Mouse (Mus musculus): ENCODE results near the gene Pex3. TPM values are rescaled to one million over a fixed set of nuclear protein-coding genes. Genes with fewer than 3 reads are reported as not detected.
"Not testable (repeated sequence)": the region's sequence is repeated elsewhere in the genome, so short reads cannot be mapped to it uniquely, and the experiment has no call there.

Gene Pex3
- polyA plus RNA-seq, 1 experiment from 2014 or later: 33.8 TPM

DNA sequence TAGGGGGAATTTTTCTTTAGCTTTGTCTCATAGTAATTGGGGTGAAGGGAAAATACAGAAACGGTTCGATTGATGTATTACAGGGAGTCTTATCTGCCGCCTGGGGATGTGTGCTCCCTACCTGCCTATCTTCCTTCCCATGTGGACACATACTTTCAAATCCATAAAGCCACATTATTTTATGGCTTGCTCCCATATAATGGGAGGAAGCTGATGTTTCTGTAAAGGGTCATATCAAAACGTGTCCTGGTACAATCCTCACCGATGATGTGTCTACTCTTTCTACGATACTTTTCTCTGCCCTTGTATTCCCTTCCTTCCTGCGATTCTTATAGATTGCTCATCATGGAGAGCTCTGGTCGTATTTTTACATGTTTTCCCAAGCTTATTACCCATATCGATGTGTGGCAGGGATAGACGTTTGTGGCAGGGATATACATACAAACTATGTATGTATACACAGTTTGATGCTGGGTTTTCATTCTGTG, 600 bp upstream of the Pex3 start:
- Histone ChIP-seq H3K4me2 (ENCODE audit: low read length) (peak overlapping the region; percentile 78), H3K27me3 (replicated peaks; ENCODE audit: control insufficient read depth, insufficient read depth, low read length) (no peaks in the 10 kb centered on the region), H3K9ac (replicated peaks; ENCODE audit: low read depth, low read length) (peak overlapping the region; percentile 83), H3K4me1 (replicated peaks; ENCODE audit: control insufficient read depth, insufficient read depth, low read length) (peaks cover 11% of the 10 kb centered on the region), H3K27ac (ENCODE audit: low read length) (no peak overlapping the region), H3K4me3 (replicated peaks; ENCODE audit: low read length) (peak overlapping the region; percentile 81), H3K9me3 (ENCODE audit: control insufficient read depth, low read length) (no peaks in the 10 kb centered on the region), H3K36me3 (ENCODE audit: control insufficient read depth, insufficient read depth) (no peaks in the 10 kb centered on the region)
- ATAC-seq: peak; percentile 32; the same call in 1 of the 2 replicates
- 32% methylated on average over 10 of the region's 10 CpGs for WGBS

DNA sequence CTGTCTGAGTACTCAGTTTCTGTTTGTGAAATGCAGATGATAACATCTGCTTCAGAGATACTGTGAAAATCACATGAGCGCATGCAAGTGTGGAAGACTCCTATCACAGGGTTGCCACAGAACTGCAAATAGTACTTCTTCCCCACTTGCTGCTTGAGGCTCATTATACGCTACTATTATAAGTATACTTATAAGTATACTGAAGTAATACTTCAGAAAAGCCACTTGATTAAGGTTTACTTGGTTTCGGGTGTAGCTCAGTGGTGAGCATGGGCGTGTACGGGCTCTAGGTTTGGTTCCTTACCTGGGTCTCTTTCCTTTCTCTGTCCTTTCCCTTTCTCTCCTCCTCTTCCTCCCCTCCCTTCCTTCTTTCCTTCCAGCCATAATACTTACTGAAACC, 11.2 kb downstream of the Pex3 start:
- Histone ChIP-seq H3K36me3 (ENCODE audit: control insufficient read depth, insufficient read depth) (peaks cover 5% of the 10 kb centered on the region; the same call in 1 of the 2 replicates), H3K9me3 (ENCODE audit: control insufficient read depth, low read length) (no peaks in the 10 kb centered on the region), H3K4me3 (replicated peaks; ENCODE audit: low read length) (no peak overlapping the region), H3K4me2 (ENCODE audit: low read length) (no peak overlapping the region), H3K9ac (replicated peaks; ENCODE audit: low read depth, low read length) (no peak overlapping the region), H3K27ac (ENCODE audit: low read length) (no peak overlapping the region), H3K27me3 (replicated peaks; ENCODE audit: control insufficient read depth, insufficient read depth, low read length) (no peaks in the 10 kb centered on the region), H3K4me1 (replicated peaks; ENCODE audit: control insufficient read depth, insufficient read depth, low read length) (no peaks in the 10 kb centered on the region)
- no peak for ATAC-seq
- WGBS: 96% methylated on average over 5 of the region's 5 CpGs

DNA sequence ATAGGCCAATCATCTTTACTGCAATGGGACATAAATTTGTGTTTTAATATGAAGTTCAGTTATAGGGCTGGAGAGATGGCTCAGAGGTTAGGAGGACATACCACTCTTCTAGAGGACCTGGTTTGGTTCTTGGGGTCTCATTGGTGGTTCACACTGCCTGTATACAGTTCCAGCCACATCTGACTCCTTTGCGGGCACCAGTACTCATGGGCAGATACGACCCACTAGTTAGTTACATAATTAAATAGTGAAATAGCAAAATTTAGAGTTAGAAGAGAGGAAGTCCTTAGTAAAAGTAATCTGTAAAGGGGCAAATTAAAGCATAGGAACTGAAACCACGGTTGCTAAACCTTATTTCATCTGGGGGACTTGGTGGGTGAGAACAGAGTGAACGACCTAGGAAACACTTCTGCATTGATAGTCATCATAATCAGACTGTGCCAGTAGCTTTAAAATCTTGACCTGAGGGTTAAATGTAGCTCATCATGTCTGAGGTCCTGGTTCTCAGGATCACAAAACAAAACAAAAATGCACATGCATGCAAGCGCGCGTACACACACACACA, 13.1 kb downstream of the Pex3 start:
- 95% methylated on average over 7 of the region's 7 CpGs for WGBS
- ATAC-seq: no peak
- H3K4me1 ChIP-seq (replicated peaks; ENCODE audit: control insufficient read depth, insufficient read depth, low read length): no peaks in the 10 kb centered on the region
- H3K4me3 ChIP-seq (replicated peaks; ENCODE audit: low read length): no peak overlapping the region
- H3K9me3 ChIP-seq (ENCODE audit: control insufficient read depth, low read length): no peaks in the 10 kb centered on the region
- H3K36me3 ChIP-seq (ENCODE audit: control insufficient read depth, insufficient read depth): peaks cover 5% of the 10 kb centered on the region
- no peaks in the 10 kb centered on the region for H3K27me3 ChIP-seq (replicated peaks; ENCODE audit: control insufficient read depth, insufficient read depth, low read length)
- no peak overlapping the region for H3K9ac ChIP-seq (replicated peaks; ENCODE audit: low read depth, low read length)
- H3K27ac ChIP-seq (ENCODE audit: low read length): no peak overlapping the region
- H3K4me2 ChIP-seq (ENCODE audit: low read length): no peak overlapping the region

DNA sequence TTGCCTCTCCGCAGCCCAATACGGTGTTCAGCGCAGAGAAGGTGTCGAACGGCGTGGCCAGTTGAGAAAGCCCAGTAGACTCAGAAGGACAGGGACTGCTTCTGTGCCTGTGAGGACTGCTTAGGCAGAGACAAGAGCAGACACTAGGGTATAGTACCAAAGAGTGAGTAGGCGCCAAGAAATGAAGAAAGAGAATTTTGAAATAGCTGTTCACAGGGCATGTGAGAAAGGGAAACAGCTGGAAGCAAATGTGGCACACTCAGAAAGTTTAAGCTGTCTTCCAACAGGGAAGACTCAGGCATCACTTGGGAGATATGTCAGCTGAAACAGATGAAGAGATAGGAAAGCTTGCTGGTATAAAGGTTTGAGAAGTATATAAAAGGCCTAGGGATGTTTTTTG, 16.2 kb downstream of the Pex3 start:
- no peaks in the 10 kb centered on the region for H3K9me3 ChIP-seq (ENCODE audit: control insufficient read depth, low read length)
- H3K4me3 ChIP-seq (replicated peaks; ENCODE audit: low read length): no peak overlapping the region
- H3K27me3 ChIP-seq (replicated peaks; ENCODE audit: control insufficient read depth, insufficient read depth, low read length): no peaks in the 10 kb centered on the region
- H3K4me2 ChIP-seq (ENCODE audit: low read length): no peak overlapping the region
- H3K27ac ChIP-seq (ENCODE audit: low read length): no peak overlapping the region
- no peaks in the 10 kb centered on the region for H3K4me1 ChIP-seq (replicated peaks; ENCODE audit: control insufficient read depth, insufficient read depth, low read length)
- 98% methylated on average over 7 of the region's 7 CpGs for WGBS
- H3K36me3 ChIP-seq (ENCODE audit: control insufficient read depth, insufficient read depth): peaks cover 11% of the 10 kb centered on the region
- no peak for ATAC-seq
- no peak overlapping the region for H3K9ac ChIP-seq (replicated peaks; ENCODE audit: low read depth, low read length)

DNA sequence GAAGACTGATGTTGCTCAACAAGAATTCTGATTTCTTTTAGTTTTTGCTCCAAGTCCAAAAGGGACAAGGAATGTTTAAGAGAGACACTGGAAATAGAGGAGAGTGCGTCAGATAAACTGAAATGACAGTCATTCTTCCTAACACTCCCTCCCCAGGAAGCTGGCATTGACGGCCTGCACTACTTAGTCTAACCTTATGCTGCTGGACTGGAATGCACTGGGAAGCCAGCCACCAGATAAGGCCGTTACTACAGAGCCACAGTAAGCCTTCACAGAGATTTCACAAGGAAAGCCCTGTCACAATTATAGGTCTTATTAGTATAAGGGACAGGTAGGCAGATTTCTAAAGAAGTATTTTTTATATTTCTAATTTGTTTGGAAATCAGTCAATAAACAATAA, 18.2 kb downstream of the Pex3 start:
- no peak for ATAC-seq
- Histone ChIP-seq H3K27ac (ENCODE audit: low read length) (no peak overlapping the region), H3K36me3 (ENCODE audit: control insufficient read depth, insufficient read depth) (peaks cover 14% of the 10 kb centered on the region), H3K9me3 (ENCODE audit: control insufficient read depth, low read length) (no peaks in the 10 kb centered on the region), H3K27me3 (replicated peaks; ENCODE audit: control insufficient read depth, insufficient read depth, low read length) (no peaks in the 10 kb centered on the region), H3K4me3 (replicated peaks; ENCODE audit: low read length) (no peak overlapping the region), H3K9ac (replicated peaks; ENCODE audit: low read depth, low read length) (no peak overlapping the region), H3K4me1 (replicated peaks; ENCODE audit: control insufficient read depth, insufficient read depth, low read length) (no peaks in the 10 kb centered on the region), H3K4me2 (ENCODE audit: low read length) (no peak overlapping the region)
- WGBS: 83% methylated on average over 3 of the region's 3 CpGs

DNA sequence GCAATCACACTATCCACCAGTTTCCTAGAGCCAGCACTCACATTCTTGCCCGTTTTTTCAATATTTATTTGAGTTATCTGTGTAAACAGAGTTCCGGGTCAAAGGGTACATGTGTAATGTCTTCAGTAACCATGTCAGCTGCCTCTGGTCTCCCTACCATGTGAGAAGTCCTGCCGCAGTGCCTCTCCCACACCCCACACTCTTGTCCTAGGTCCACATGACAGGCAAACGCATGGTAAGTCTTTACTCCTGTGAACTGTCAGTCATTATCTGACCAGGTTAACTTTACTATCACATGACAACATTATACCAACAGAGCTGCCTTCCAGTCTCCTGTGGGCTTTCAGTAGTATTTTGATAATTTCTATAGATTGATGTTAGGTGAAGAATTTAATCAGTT, 24.8 kb downstream of the Pex3 start:
- Histone ChIP-seq H3K4me1 (replicated peaks; ENCODE audit: control insufficient read depth, insufficient read depth, low read length) (no peaks in the 10 kb centered on the region), H3K9ac (replicated peaks; ENCODE audit: low read depth, low read length) (no peak overlapping the region), H3K27ac (ENCODE audit: low read length) (no peak overlapping the region), H3K4me3 (replicated peaks; ENCODE audit: low read length) (no peak overlapping the region), H3K36me3 (ENCODE audit: control insufficient read depth, insufficient read depth) (peaks cover 8% of the 10 kb centered on the region; the same call in 1 of the 2 replicates), H3K4me2 (ENCODE audit: low read length) (no peak overlapping the region), H3K27me3 (replicated peaks; ENCODE audit: control insufficient read depth, insufficient read depth, low read length) (no peaks in the 10 kb centered on the region), H3K9me3 (ENCODE audit: control insufficient read depth, low read length) (no peaks in the 10 kb centered on the region)
- 92% methylated on average over 4 of the region's 4 CpGs for WGBS
- no peak for ATAC-seq

DNA sequence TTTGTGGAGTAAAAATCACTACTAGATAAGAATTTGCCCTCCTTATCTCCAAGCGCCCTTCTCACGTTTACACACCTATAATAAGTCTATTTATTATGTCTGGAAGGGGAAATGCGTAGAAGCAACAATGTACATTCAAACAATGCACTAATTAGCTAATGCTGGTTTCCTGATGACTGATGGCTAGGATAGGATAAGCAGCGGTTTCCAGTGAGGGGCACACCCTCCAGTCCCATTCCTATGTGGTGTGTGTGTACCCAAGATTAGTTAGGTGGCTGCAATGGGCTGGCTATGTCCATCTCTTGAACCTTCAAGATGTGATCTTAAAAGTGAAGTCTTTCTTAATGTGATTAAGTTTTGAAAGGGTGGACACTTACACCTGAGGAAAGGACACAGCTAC, 31.1 kb downstream of the Pex3 start:
- no peak overlapping the region for H3K4me2 ChIP-seq (ENCODE audit: low read length)
- ATAC-seq: no peak
- H3K4me3 ChIP-seq (replicated peaks; ENCODE audit: low read length): no peak overlapping the region
- no peaks in the 10 kb centered on the region for H3K4me1 ChIP-seq (replicated peaks; ENCODE audit: control insufficient read depth, insufficient read depth, low read length)
- no peaks in the 10 kb centered on the region for H3K9me3 ChIP-seq (ENCODE audit: control insufficient read depth, low read length)
- H3K27ac ChIP-seq (ENCODE audit: low read length): no peak overlapping the region
- WGBS: 82% methylated on average over 4 of the region's 4 CpGs
- H3K27me3 ChIP-seq (replicated peaks; ENCODE audit: control insufficient read depth, insufficient read depth, low read length): no peaks in the 10 kb centered on the region
- H3K9ac ChIP-seq (replicated peaks; ENCODE audit: low read depth, low read length): no peak overlapping the region
- peaks cover 2% of the 10 kb centered on the region; the same call in 1 of the 2 replicates for H3K36me3 ChIP-seq (ENCODE audit: control insufficient read depth, insufficient read depth)

DNA sequence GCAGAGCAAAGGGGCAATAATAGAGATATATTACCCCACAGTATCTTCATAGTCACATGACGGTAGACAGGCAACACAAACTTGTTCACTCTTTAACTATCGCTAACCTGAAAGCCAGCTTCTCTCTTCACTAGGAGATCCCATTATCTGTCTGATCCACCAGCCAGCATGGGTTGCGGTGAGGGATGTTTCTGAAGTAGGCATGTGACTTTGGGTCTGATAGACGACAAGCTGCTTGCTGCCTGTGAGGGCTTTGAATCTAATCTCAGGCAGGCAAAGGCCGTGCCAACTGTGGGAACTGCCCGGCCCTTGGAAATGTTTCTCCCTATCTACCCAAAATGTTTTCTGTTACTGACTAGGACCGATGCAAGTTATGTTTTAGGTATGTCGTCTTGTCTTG, 50.6 kb downstream of the Pex3 start:
- no peak for ATAC-seq
- 87% methylated on average over 8 of the region's 8 CpGs for WGBS
- H3K36me3 ChIP-seq (ENCODE audit: control insufficient read depth, insufficient read depth): no peaks in the 10 kb centered on the region
- H3K27me3 ChIP-seq (replicated peaks; ENCODE audit: control insufficient read depth, insufficient read depth, low read length): no peaks in the 10 kb centered on the region
- H3K4me3 ChIP-seq (replicated peaks; ENCODE audit: low read length): no peak overlapping the region
- H3K4me2 ChIP-seq (ENCODE audit: low read length): no peak overlapping the region
- no peaks in the 10 kb centered on the region for H3K9me3 ChIP-seq (ENCODE audit: control insufficient read depth, low read length)
- no peak overlapping the region for H3K9ac ChIP-seq (replicated peaks; ENCODE audit: low read depth, low read length)
- H3K4me1 ChIP-seq (replicated peaks; ENCODE audit: control insufficient read depth, insufficient read depth, low read length): peaks cover 4% of the 10 kb centered on the region; the same call in 1 of the 2 replicates
- H3K27ac ChIP-seq (ENCODE audit: low read length): no peak overlapping the region

DNA sequence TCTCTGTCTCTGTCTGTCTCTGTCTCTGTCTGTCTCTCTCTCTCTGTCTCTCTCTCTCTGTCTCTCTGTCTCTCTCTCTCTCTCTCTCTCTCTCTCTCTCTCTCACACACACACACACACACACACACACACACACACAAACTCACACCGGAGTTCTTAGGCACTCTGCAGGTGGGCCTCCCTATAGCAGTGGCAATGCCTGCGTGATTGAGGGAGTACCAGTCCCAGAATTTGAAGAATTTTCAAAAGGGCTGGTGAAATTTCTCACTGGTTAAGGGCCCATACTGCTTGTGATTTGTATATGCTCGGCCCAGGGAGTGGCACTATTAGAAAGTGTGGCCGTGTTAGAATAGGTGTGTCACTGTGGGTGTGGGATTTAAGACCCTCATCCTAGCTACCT, 51.4 kb downstream of the Pex3 start:
- Histone ChIP-seq H3K4me3 (replicated peaks; ENCODE audit: low read length) (peak overlapping the region; percentile 59), H3K4me2 (ENCODE audit: low read length) (peak overlapping the region; percentile 62), H3K9ac (replicated peaks; ENCODE audit: low read depth, low read length) (peak overlapping the region; percentile 69)
- not testable (repeated sequence) for H3K9me3 ChIP-seq (ENCODE audit: control insufficient read depth, low read length); H3K36me3 ChIP-seq (ENCODE audit: control insufficient read depth, insufficient read depth); H3K27ac ChIP-seq (ENCODE audit: low read length); H3K27me3 ChIP-seq (replicated peaks; ENCODE audit: control insufficient read depth, insufficient read depth, low read length); H3K4me1 ChIP-seq (replicated peaks; ENCODE audit: control insufficient read depth, insufficient read depth, low read length)
- WGBS: 45% methylated on average over 4 of the region's 4 CpGs
- peak; percentile 39; the same call in 1 of the 2 replicates for ATAC-seq
